Mouse (Mus musculus) adipose tissue, adult 10 weeks (tissue): ENCODE measurements around the gene Nedd1. TPM values are rescaled to one million over a fixed set of nuclear protein-coding genes. Genes with fewer than 3 reads are reported as not detected.

Source experiments
- polyA plus RNA-seq: library from polyadenylated mRNA; stranded (reverse); fragments of 350-450 nt; fragmentation: Illumina TruSeq; extraction: RNeasy Lipid Tissue Mini Kit (QIAGEN cat#74804); gene quantifications from one replicate; pipeline ENCODE4 v1.2.3, GENCODE M21; 2014; ENCODE audit warnings: low read depth, low replicate concordance

Gene Nedd1
- polyA plus RNA-seq: 14.4 TPM

GRCm38 (mm10) chr10:92721771-92722619 is at the start of gene Nedd1:
Gene Nedd1 (minus strand): TSS chr10:92722420.

